Mouse (Mus musculus) myocyte (in vitro differentiated cells): Measurements from ENCODE around the gene Galnt13. TPM values are rescaled to one million over a fixed set of nuclear protein-coding genes. Genes with fewer than 3 reads are reported as not detected.

Source experiments
- H3K27me3 ChIP-seq: one replicate; pipeline ENCODE4 v1.6.1; 2011; ENCODE audit not compliant: control insufficient read depth, insufficient read depth, insufficient read length
- H3K36me3 ChIP-seq: one replicate; pipeline ENCODE4 v1.6.1; 2011; ENCODE audit not compliant: control insufficient read depth, insufficient read depth
- H3K4me2 ChIP-seq: one replicate; pipeline ENCODE4 v1.6.1; 2011; ENCODE audit warnings: low read depth, control low read depth
- H3K4me3 ChIP-seq: one replicate; pipeline ENCODE4 v1.5.1; 2011; ENCODE audit warnings: mild to moderate bottlenecking, control low read depth, moderate library complexity
- H3K79me2 ChIP-seq: one replicate; pipeline ENCODE4 v1.6.1; 2011; ENCODE audit not compliant: control insufficient read depth, insufficient read depth
- H3ac ChIP-seq: one replicate; pipeline ENCODE4 v1.6.1; 2011; ENCODE audit not compliant: control insufficient read depth, insufficient read length
- CEBPB ChIP-seq: IDR thresholded peaks from 2 replicates; pipeline ENCODE4 v1.6.1; 2011; ENCODE audit warnings: mild to moderate bottlenecking, moderate library complexity; ENCODE audit not compliant: poor library complexity, insufficient read depth, severe bottlenecking
- E2F4 ChIP-seq: IDR thresholded peaks from one replicate; pipeline ENCODE4 v1.6.1; 2011; ENCODE audit warnings: mild to moderate bottlenecking, control low read depth, moderate library complexity; ENCODE audit not compliant: insufficient read depth
- MAX ChIP-seq: IDR thresholded peaks from one replicate; pipeline ENCODE4 v1.6.1; 2011; ENCODE audit warnings: low read depth, mild to moderate bottlenecking, control low read depth
- MYOD1 ChIP-seq, 3 experiments: IDR thresholded peaks; one replicate each; pipeline ENCODE4 v1.6.1; 2011; ENCODE audit warnings: control low read depth in 2 of 3, low read depth in 2 of 3, mild to moderate bottlenecking in 2 of 3, moderate library complexity in 1 of 3; ENCODE audit not compliant: insufficient read length in 2 of 3, control insufficient read depth in 1 of 3
- MYOG ChIP-seq, 3 experiments: IDR thresholded peaks; one replicate each; pipeline ENCODE4 v1.6.1; 2011; ENCODE audit warnings: control low read depth in 2 of 3, low read depth in 2 of 3, mild to moderate bottlenecking in 2 of 3; ENCODE audit not compliant: insufficient read length in 2 of 3, control insufficient read depth in 1 of 3, insufficient read depth in 1 of 3
- POLR2A ChIP-seq: IDR thresholded peaks from one replicate; pipeline ENCODE4 v1.6.1; 2011; ENCODE audit warnings: low read depth, mild to moderate bottlenecking, control low read depth, moderate library complexity; ENCODE audit not compliant: insufficient read length
- POLR2AphosphoS2 ChIP-seq: IDR thresholded peaks from one replicate; pipeline ENCODE4 v1.6.1; 2011; ENCODE audit warnings: low read depth, control low read depth; ENCODE audit not compliant: insufficient read length
- REST ChIP-seq: IDR thresholded peaks from one replicate; pipeline ENCODE4 v1.6.1; 2011; ENCODE audit warnings: mild to moderate bottlenecking, control low read depth, moderate library complexity; ENCODE audit not compliant: insufficient read depth, insufficient read length
- SRF ChIP-seq: IDR thresholded peaks from one replicate; pipeline ENCODE4 v1.6.1; 2011; ENCODE audit warnings: low read depth; ENCODE audit not compliant: control insufficient read depth, insufficient read length
- TCF12 ChIP-seq: IDR thresholded peaks from one replicate; pipeline ENCODE4 v1.6.1; 2011; ENCODE audit warnings: mild to moderate bottlenecking, control low read depth; ENCODE audit not compliant: poor library complexity, insufficient read depth, severe bottlenecking
- TCF3 ChIP-seq: IDR thresholded peaks from one replicate; pipeline ENCODE4 v1.6.1; 2011; ENCODE audit warnings: low read depth, control low read depth; ENCODE audit not compliant: insufficient read length
- USF1 ChIP-seq: IDR thresholded peaks from one replicate; pipeline ENCODE4 v1.6.1; 2011; ENCODE audit warnings: low read depth, mild to moderate bottlenecking, control low read depth, moderate library complexity
- polyA plus RNA-seq: library from polyadenylated mRNA; unstranded; fragments of >200 nt; fragmentation: generic; extraction: Trizol; gene quantifications from one replicate; pipeline ENCODE4 v1.2.1, GENCODE M21; 2012; ENCODE audit warnings: missing spikeins

Gene Galnt13
- polyA plus RNA-seq, 1 experiment = not detected

DNA sequence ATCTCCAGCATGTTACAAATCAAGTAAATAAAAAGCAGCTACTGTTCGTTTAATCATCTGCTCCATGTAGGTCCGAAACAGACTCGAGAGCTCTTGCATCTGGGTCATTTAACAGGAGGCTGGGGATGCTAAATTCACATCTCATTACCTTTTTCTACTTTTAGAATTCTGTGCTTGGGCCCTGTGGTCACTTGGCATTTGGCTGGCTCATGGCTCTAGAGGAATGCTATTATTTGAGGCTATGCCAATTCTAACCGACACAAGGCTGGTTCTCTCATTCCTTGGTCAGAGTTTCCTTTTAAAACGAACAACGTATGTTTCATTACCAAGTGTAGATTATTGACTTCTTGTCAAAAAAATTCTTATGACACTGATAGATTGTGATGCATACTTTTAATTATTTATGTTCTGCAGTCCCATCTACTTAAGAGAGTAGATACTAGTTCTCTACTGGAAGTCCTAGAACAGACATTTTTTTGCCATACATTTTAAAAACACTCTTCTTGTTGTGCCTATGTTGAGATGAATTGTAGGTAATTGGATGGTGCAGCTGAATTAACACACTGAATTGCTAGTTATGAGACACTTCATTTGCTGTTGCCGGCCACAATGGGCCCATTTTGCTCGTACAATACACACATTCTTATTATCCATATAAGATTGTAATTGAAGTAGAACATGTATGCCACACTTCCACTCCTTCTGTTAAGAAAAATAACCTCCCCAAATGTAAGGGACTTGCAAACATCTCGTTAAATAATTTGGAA, 6.8 kb downstream of the Galnt13 start:
- TF ChIP-seq TCF12 = no peak
- no peak for TF ChIP-seq MAX
- no peak for TF ChIP-seq REST
- TF ChIP-seq CEBPB = no peak
- no peak for TF ChIP-seq MYOD1 (IDR thresholded peaks at IDR 0.05; ENCODE audit: control insufficient read depth in 1 of 3, insufficient read length in 2 of 3, low read depth in 2 of 3)
- TF ChIP-seq POLR2AphosphoS2 = no peak
- no peak for TF ChIP-seq TCF3
- no peak for TF ChIP-seq MYOG (IDR thresholded peaks at IDR 0.05; ENCODE audit: control insufficient read depth in 1 of 3, insufficient read depth in 1 of 3, insufficient read length in 2 of 3, low read depth in 2 of 3)
- TF ChIP-seq E2F4 = no peak
- no peak for TF ChIP-seq SRF
- no peak for TF ChIP-seq POLR2A
- no peak for TF ChIP-seq USF1
- no peaks in the 10 kb centered on the region for H3K36me3 ChIP-seq

GRCm38 (mm10) chr2:54483426-54483825, 47.3 kb downstream of the Galnt13 start:
- no peak overlapping the region for H3K4me3 ChIP-seq
- no peak overlapping the region for H3ac ChIP-seq
- no peaks in the 10 kb centered on the region for H3K27me3 ChIP-seq
- no peaks in the 10 kb centered on the region for H3K36me3 ChIP-seq
- TF ChIP-seq CEBPB = no peak
- TF ChIP-seq REST = no peak
- TF ChIP-seq MAX = no peak
- no peak for TF ChIP-seq SRF
- TF ChIP-seq POLR2AphosphoS2 = no peak
- no peak for TF ChIP-seq POLR2A
- TF ChIP-seq MYOG (IDR thresholded peaks at IDR 0.05; ENCODE audit: control insufficient read depth in 1 of 3, insufficient read depth in 1 of 3, insufficient read length in 2 of 3, low read depth in 2 of 3) = no peak
- TF ChIP-seq TCF12 = no peak
- no peak for TF ChIP-seq E2F4
- no peak for TF ChIP-seq MYOD1 (IDR thresholded peaks at IDR 0.05; ENCODE audit: control insufficient read depth in 1 of 3, insufficient read length in 2 of 3, low read depth in 2 of 3)
- no peak for TF ChIP-seq USF1
- TF ChIP-seq TCF3 = no peak
- H3K79me2 ChIP-seq = no peaks in the 10 kb centered on the region
- no peak overlapping the region for H3K4me2 ChIP-seq

More for the DNA sequence above, 6.8 kb downstream of the Galnt13 start:
- Histone ChIP-seq H3K79me2 (no peaks in the 10 kb centered on the region), H3K4me2 (no peak overlapping the region), H3ac (no peak overlapping the region), H3K4me3 (no peak overlapping the region), H3K27me3 (no peaks in the 10 kb centered on the region)

DNA sequence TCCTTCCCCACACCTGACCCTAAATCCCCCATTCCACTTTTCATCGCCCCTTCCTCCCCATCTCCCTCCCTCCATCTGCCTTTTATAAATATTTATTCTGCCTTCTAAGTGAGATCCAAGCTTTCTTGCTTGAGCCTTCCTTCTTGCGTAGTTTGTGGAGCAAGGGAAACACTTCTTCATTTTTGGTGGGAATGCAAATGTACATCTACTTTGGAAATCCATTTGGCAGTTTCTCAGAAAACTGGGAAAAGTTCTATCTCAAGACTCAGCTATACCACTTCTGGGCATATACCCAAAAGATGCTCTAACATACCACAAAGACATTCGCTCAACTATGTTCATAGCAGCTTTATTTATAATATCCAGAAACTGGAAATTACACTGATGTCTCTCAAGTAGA, 86.9 kb downstream of the Galnt13 start:
- Histone ChIP-seq H3ac (no peak overlapping the region), H3K36me3 (no peaks in the 10 kb centered on the region), H3K79me2 (no peaks in the 10 kb centered on the region), H3K4me2 (no peak overlapping the region), H3K4me3 (no peak overlapping the region), H3K27me3 (no peaks in the 10 kb centered on the region)
- TF ChIP-seq POLR2A = no peak
- TF ChIP-seq REST = no peak
- TF ChIP-seq POLR2AphosphoS2 = no peak
- TF ChIP-seq MAX = no peak
- no peak for TF ChIP-seq TCF12
- TF ChIP-seq USF1 = no peak
- TF ChIP-seq CEBPB = no peak
- no peak for TF ChIP-seq TCF3
- TF ChIP-seq MYOD1 (IDR thresholded peaks at IDR 0.05; ENCODE audit: control insufficient read depth in 1 of 3, insufficient read length in 2 of 3, low read depth in 2 of 3) = no peak
- TF ChIP-seq SRF = no peak

GRCm38 (mm10) chr2:54527073-54527472, 91.0 kb downstream of the Galnt13 start:
- H3K79me2 ChIP-seq = no peaks in the 10 kb centered on the region
- TF ChIP-seq CEBPB (no peak), SRF (no peak), MAX (no peak)
- no peaks in the 10 kb centered on the region for H3K36me3 ChIP-seq
- H3ac ChIP-seq = no peak overlapping the region
- H3K4me3 ChIP-seq = no peak overlapping the region
- H3K4me2 ChIP-seq = no peak overlapping the region
- H3K27me3 ChIP-seq = no peaks in the 10 kb centered on the region
